In genomic region chr10:70594007-70594406, GRCm38 (mm10) we compare ENCODE assay signal across 10 mouse cellular contexts.
A peak's percentile ranks its signal among the peaks of the same experiment; 100 is the strongest.
DNase-seq lines count a peak whose midpoint lies in the region; ATAC-seq and TF ChIP-seq lines count a peak whose summit lies in the region.
"Had no signal": no experiment of that assay in that cellular context is flagged by ENCODE, and none has a peak within 500 bp of the region (broad histone marks: within the 10 kb centered on the region; RNA-seq: fewer than 3 reads in every experiment).

No protein-coding gene starts in this region.

- no peak for TF ChIP-seq EP300 in heart, adult 2 months (IDR thresholded peaks at IDR 0.05; ENCODE audit: insufficient read depth, low read depth, low read length)
- no peak for TF ChIP-seq EP300 in stomach, postnatal 0 days (optimal IDR thresholded peaks at IDR 0.05)

- H3K9me3 ChIP-seq in stomach, postnatal 0 days (ENCODE audit: control insufficient read depth, low read length): no peaks in the 10 kb centered on the region
- H3K9me3 ChIP-seq: heart, embryonic 13.5 days; liver, embryonic 15.5 days had no signal

- peak in 1 of 2 experiments; percentile 3 for DNase-seq in heart, adult 2 months
- DNase-seq in heart, adult 11 months: no peak
- peak; percentile 50 for DNase-seq in adrenal gland, postnatal 10 days
- DNase-seq in kidney, postnatal 10 days: peak; percentile 65
- no peak for DNase-seq in stomach, postnatal 0 days (ENCODE audit: low spot score)
- no peak for DNase-seq in thymus, postnatal 10 days (ENCODE audit: low spot score in 2 of 2)

- H3K79me2 ChIP-seq in heart, adult 2 months (replicated peaks; ENCODE audit: control insufficient read depth, insufficient read depth, low read length): no peaks in the 10 kb centered on the region
- H3K79me2 ChIP-seq in C2C12 (ENCODE audit: control insufficient read depth, insufficient read depth): no peaks in the 10 kb centered on the region

- no peak overlapping the region for H3K4me3 ChIP-seq in heart, adult 2 months
- H3K4me3 ChIP-seq in C2C12 (ENCODE audit: insufficient read depth, poor library complexity, severe bottlenecking): no peak overlapping the region
- H3K4me3 ChIP-seq in stomach, postnatal 0 days (ENCODE audit: low read depth, low read length): no peak overlapping the region
- H3K4me3 ChIP-seq: heart, embryonic 13.5 days; liver, embryonic 15.5 days had no signal

- intact Hi-C loops in heart, adult 2 months (cut with DNase I): loop anchor here (5.0 to 10.0 kb wide), 2 partner anchors 371 to 623 kb away; no protein-coding TSS in a partner anchor

- no peaks in the 10 kb centered on the region for H3K36me3 ChIP-seq in heart, adult 2 months (ENCODE audit: control insufficient read depth, insufficient read depth, low read length)
- no peaks in the 10 kb centered on the region for H3K36me3 ChIP-seq in C2C12 (ENCODE audit: control insufficient read depth, insufficient read depth)
- no peaks in the 10 kb centered on the region for H3K36me3 ChIP-seq in stomach, postnatal 0 days (ENCODE audit: control insufficient read depth, insufficient read depth, low read length)
- H3K36me3 ChIP-seq: heart, embryonic 13.5 days; liver, embryonic 15.5 days had no signal

- TF ChIP-seq POLR2A in heart, adult 2 months (IDR thresholded peaks at IDR 0.05; ENCODE audit: insufficient read depth, low read depth, low read length): no peak

- peak; percentile 68 for TF ChIP-seq CTCF in heart, adult 2 months (IDR thresholded peaks at IDR 0.05)
- TF ChIP-seq CTCF in C2C12 (IDR thresholded peaks at IDR 0.05; ENCODE audit: control insufficient read depth, insufficient read depth, insufficient read length): peak; percentile 18
- TF ChIP-seq CTCF in stomach, postnatal 0 days (IDR thresholded peaks at IDR 0.05; ENCODE audit: low read depth): peak; percentile 64

- WGBS in heart, adult 2 months: 47% methylated on average over 1 of the region's 1 CpGs
- WGBS in stomach, postnatal 0 days: 38% methylated on average over 1 of the region's 1 CpGs

- no peak overlapping the region for H3ac ChIP-seq in C2C12 (ENCODE audit: control insufficient read depth, insufficient read length, low read depth)

- H3K27me3 ChIP-seq in heart, adult 2 months (ENCODE audit: control insufficient read depth, insufficient read depth, low read length): peaks cover 7% of the 10 kb centered on the region
- peaks cover 10% of the 10 kb centered on the region for H3K27me3 ChIP-seq in C2C12 (ENCODE audit: control insufficient read depth, insufficient read depth, insufficient read length)
- peaks cover 2% of the 10 kb centered on the region; the same call in 1 of the 2 replicates for H3K27me3 ChIP-seq in stomach, postnatal 0 days (ENCODE audit: control insufficient read depth, insufficient read depth, low read length)

- no peaks in the 10 kb centered on the region for H3K79me3 ChIP-seq in C2C12 (ENCODE audit: low read depth)

- no peak overlapping the region for H3K4me2 ChIP-seq in stomach, postnatal 0 days (replicated peaks; ENCODE audit: low read depth)
- H3K4me2 ChIP-seq: heart, embryonic 13.5 days; liver, embryonic 15.5 days had no signal

- H3K9ac ChIP-seq in heart, adult 2 months (ENCODE audit: low read depth, low read length): no peak overlapping the region
- no peak overlapping the region for H3K9ac ChIP-seq in stomach, postnatal 0 days (ENCODE audit: low read length)
- H3K9ac ChIP-seq: heart, embryonic 13.5 days; liver, embryonic 15.5 days had no signal

- ATAC-seq in stomach, postnatal 0 days (ENCODE audit: low FRiP score, low TSS enrichment): no peak
- ATAC-seq in erythroblast, adult 5-6 weeks (replicated peaks; ENCODE audit: low FRiP score, poor library complexity, severe bottlenecking): no peak

- no peaks in the 10 kb centered on the region for H3K4me1 ChIP-seq in heart, adult 2 months (ENCODE audit: control insufficient read depth, insufficient read depth, low read length)
- H3K4me1 ChIP-seq in stomach, postnatal 0 days (replicated peaks; ENCODE audit: control insufficient read depth, insufficient read depth): no peaks in the 10 kb centered on the region

- no peak overlapping the region for H3K27ac ChIP-seq in heart, adult 2 months
- H3K27ac ChIP-seq in stomach, postnatal 0 days (replicated peaks): no peak overlapping the region
- H3K27ac ChIP-seq: heart, embryonic 13.5 days; liver, embryonic 15.5 days had no signal

TF ChIP-seq in C2C12, 6 proteins besides CTCF, POLR2A, EP300 and RAD21:
- TF ChIP-seq USF1 (IDR thresholded peaks at IDR 0.05; ENCODE audit: low read depth) (no peak), FOSL1 (IDR thresholded peaks at IDR 0.05; ENCODE audit: insufficient read depth, low read length, poor library complexity, severe bottlenecking) (no peak), MYOD1 (IDR thresholded peaks at IDR 0.05; ENCODE audit: control insufficient read depth, insufficient read length, low read depth) (no peak), MAX (IDR thresholded peaks at IDR 0.05) (no peak), CEBPB (IDR thresholded peaks at IDR 0.05; ENCODE audit: low read depth) (no peak), MYOG (IDR thresholded peaks at IDR 0.05; ENCODE audit: control insufficient read depth, extremely low read depth, insufficient read length) (no peak)

Comparison
In these comparisons a context has a peak if more than half of its experiments do, and no peak if none do; other contexts are left out.
1. DNase-seq: peak in adrenal gland, postnatal 10 days (single experiment) and kidney, postnatal 10 days (single experiment); none in heart, adult 11 months (single experiment), stomach, postnatal 0 days (single experiment) and thymus, postnatal 10 days (0 of 2).
2. CTCF ChIP-seq: peak in every context shown above with its lines; median percentile 68 in heart, adult 2 months; 64 in stomach, postnatal 0 days; 18 in C2C12.